Mouse (Mus musculus): Measurements from ENCODE around the gene Muc1. TPM values are rescaled to one million over a fixed set of nuclear protein-coding genes. Genes with fewer than 3 reads are reported as not detected.

The Muc1 gene
- total and polyA plus RNA-seq, 3 experiments: 0.09 to 0.60 (median 0.38) TPM

- in situ Hi-C loops (cut with MboI; ENCODE audit: low pct_ligation_motif_present, low pct_unique_long_range_greater_than_20kb, low sequenced_read_pairs) (no loop called here), dilution Hi-C loops (cut with MboI; ENCODE audit: extremely low pct_ligation_motif_present, extremely low pct_unique_long_range_greater_than_20kb, low sequenced_read_pairs) (no loop called here)
- peak overlapping the region; percentile 70 to 95 (median 86) for H3K4me3 ChIP-seq (replicated peaks in 1 of 3; ENCODE audit: low read depth in 2 of 3, low read length in 2 of 3, poor library complexity in 1 of 3)
- H3K9ac ChIP-seq (ENCODE audit: insufficient read depth, low read depth): peak overlapping the region; percentile 79
- peak; percentile 89 for DNase-seq (ENCODE audit: extremely low read depth)
- H3K4me2 ChIP-seq (ENCODE audit: insufficient read depth, low read depth, poor library complexity, severe bottlenecking): peak overlapping the region; percentile 79
- H3K79me2 ChIP-seq (replicated peaks; ENCODE audit: control insufficient read depth, extremely low read depth, insufficient read depth, poor library complexity, severe bottlenecking): peaks cover 12% of the 10 kb centered on the region; the same call in 1 of the 2 replicates
- peaks cover 12 to 36% of the 10 kb centered on the region in 2 experiments for H3K4me1 ChIP-seq (ENCODE audit: control insufficient read depth in 1 of 2, insufficient read depth in 2 of 2)
- H3K36me3 ChIP-seq (replicated peaks in 1 of 2; ENCODE audit: control insufficient read depth in 1 of 2, insufficient read depth in 1 of 2, low read length in 1 of 2): peaks cover 0 to 13% of the 10 kb centered on the region in 2 experiments
- no peaks in the 10 kb centered on the region for H3K9me3 ChIP-seq (replicated peaks; ENCODE audit: low read length)
- TF ChIP-seq PAX5 (IDR thresholded peaks at IDR 0.05; ENCODE audit: low read length) (no peak), USF1 (IDR thresholded peaks at IDR 0.05; ENCODE audit: low read depth, low read length) (no peak), ZC3H11A (IDR thresholded peaks at IDR 0.05; ENCODE audit: low read depth, low read length) (no peak), ZKSCAN1 (IDR thresholded peaks at IDR 0.05; ENCODE audit: borderline replicate concordance, low read depth, low read length) (no peak), E2F4 (IDR thresholded peaks at IDR 0.05; ENCODE audit: insufficient replicate concordance, low read depth, low read length) (peak; percentile 86; the same call in 1 of the 2 replicates), MAFK (IDR thresholded peaks at IDR 0.05; ENCODE audit: insufficient replicate concordance, low read length) (peak; percentile 39; the same call in 1 of the 2 replicates), UBTF (IDR thresholded peaks at IDR 0.05; ENCODE audit: low read depth, low read length) (no peak), SMC3 (IDR thresholded peaks at IDR 0.05; ENCODE audit: low read depth, low read length) (no peak), GABPA (IDR thresholded peaks at IDR 0.05; ENCODE audit: insufficient replicate concordance, low read depth, low read length) (peak; percentile 73; the same call in 1 of the 2 replicates), ZMIZ1 (IDR thresholded peaks at IDR 0.05; ENCODE audit: low read depth, low read length) (peak; percentile 83), MYC (IDR thresholded peaks at IDR 0.05; ENCODE audit: low read depth, low read length) (peak; percentile 63; the same call in 1 of the 2 replicates), POLR2AphosphoS2 (IDR thresholded peaks at IDR 0.05; ENCODE audit: low read depth, low read length) (peak; percentile 89), SIN3A (IDR thresholded peaks at IDR 0.05; ENCODE audit: low read length) (peak; percentile 94), NELFE (IDR thresholded peaks at IDR 0.05; ENCODE audit: low read depth, low read length) (peak; percentile 94), CHD2 (IDR thresholded peaks at IDR 0.05; ENCODE audit: low read length) (peak; percentile 52; the same call in 1 of the 2 replicates), BHLHE40 (IDR thresholded peaks at IDR 0.05; ENCODE audit: low read depth, low read length) (no peak), RCOR1 (conservative IDR thresholded peaks at IDR 0.05; ENCODE audit: low read depth, low read length) (0 out of 2 replicates have a peak, but pooled peaks have one; percentile 49), MAX (IDR thresholded peaks at IDR 0.05; ENCODE audit: low read length) (peak; percentile 77), POLR2A (IDR thresholded peaks at IDR 0.05; ENCODE audit: low read depth, low read length) (peak; percentile 91), USF2 (conservative IDR thresholded peaks at IDR 0.05; ENCODE audit: low read depth, low read length) (no peak), MXI1 (IDR thresholded peaks at IDR 0.05; ENCODE audit: low read depth, low read length) (peak; percentile 81), IRF4 (IDR thresholded peaks at IDR 0.05; ENCODE audit: low read depth, low read length) (peak; percentile 60), HCFC1 (IDR thresholded peaks at IDR 0.05; ENCODE audit: low read depth, low read length) (peak; percentile 100), CHD1 (IDR thresholded peaks at IDR 0.05; ENCODE audit: low read depth, low read length) (no peak), ETS1 (conservative IDR thresholded peaks at IDR 0.05; ENCODE audit: low read depth, low read length) (no peak), EP300 (IDR thresholded peaks at IDR 0.05; ENCODE audit: low read length) (no peak), JUN (IDR thresholded peaks at IDR 0.05; ENCODE audit: insufficient read depth, low read depth, low read length) (no peak), RAD21 (IDR thresholded peaks at IDR 0.05; ENCODE audit: low read depth, low read length) (no peak), ELF1 (IDR thresholded peaks at IDR 0.05; ENCODE audit: low read depth, low read length) (peak; percentile 96), TCF12 (IDR thresholded peaks at IDR 0.05; ENCODE audit: low read depth, low read length) (peak; percentile 91), KAT2A (IDR thresholded peaks at IDR 0.05; ENCODE audit: insufficient replicate concordance, low read length) (peak; percentile 98), CTCF (conservative IDR thresholded peaks at IDR 0.05 in 1 of 2, IDR thresholded peaks at IDR 0.05 in 1 of 2; ENCODE audit: low read depth in 2 of 2, low read length in 2 of 2) (no peak), MEF2A (IDR thresholded peaks at IDR 0.05; ENCODE audit: borderline replicate concordance, low read depth, low read length) (peak; percentile 69), ZNF384 (IDR thresholded peaks at IDR 0.05; ENCODE audit: low read depth, low read length) (no peak), JUND (conservative IDR thresholded peaks at IDR 0.05; ENCODE audit: low read depth, low read length) (no peak; the same call in 1 of the 2 replicates), TBP (conservative IDR thresholded peaks at IDR 0.05; ENCODE audit: low read depth, low read length) (peak; percentile 85; the same call in 1 of the 2 replicates), NRF1 (IDR thresholded peaks at IDR 0.05; ENCODE audit: low read depth, low read length) (0 out of 2 replicates have a peak, but pooled peaks have one; percentile 24), MAZ (IDR thresholded peaks at IDR 0.05; ENCODE audit: low read depth, low read length) (0 out of 2 replicates have a peak, but pooled peaks have one; percentile 42)
- H3K27me3 ChIP-seq (replicated peaks): peaks cover 3% of the 10 kb centered on the region
- H3K27ac ChIP-seq (ENCODE audit: insufficient read depth, low read depth): peak overlapping the region; percentile 44; the same call in 1 of the 2 replicates
Observed at GRCm38 (mm10) chr3:89266439-89266893, 37.6 kb downstream of the Muc1 start.
